Mouse (Mus musculus) left cerebral cortex, adult 2 months (tissue): ENCODE data around the gene Gm17124. TPM values are rescaled to one million over a fixed set of nuclear protein-coding genes. Genes with fewer than 3 reads are reported as not detected.
"Not testable (repeated sequence)": the region's sequence is repeated elsewhere in the genome, so short reads cannot be mapped to it uniquely, and the experiment has no call there.

Experiments
- DNase-seq, 2 experiments: peaks; one replicate each; pipeline ENCODE4 v3.0.0; 2021 to 2022; ENCODE audit warnings: low spot score in 2 of 2, mixed read lengths in 1 of 2; ENCODE audit errors: extremely low spot score in 1 of 2
- H3K27ac ChIP-seq: fragments of 200-600 bp; 2 replicates; pipeline ENCODE4 v1.8.1; 2022
- H3K4me3 ChIP-seq: fragments of 200-600 bp; 2 replicates; pipeline ENCODE4 v1.8.1; 2022
- intact Hi-C: fragments of 180-260 bp; cut with DNase I; formaldehyde crosslinking; loops from one replicate; pipeline ENCODE4 v1.15.1; 2025
- long read RNA-seq, 2 experiments: library from polyadenylated mRNA; stranded (forward); transcript quantifications; one replicate each; pipeline ENCODE4 v2.0.0; 2021; ENCODE audit warnings: borderline mapping rate in 2 of 2
- microRNA-seq, 2 experiments: library from miRNA; unstranded; fragments of <30 nt; microRNA quantifications; one replicate each; pipeline ENCODE4 v1.2.0; 2021
- total RNA-seq, 2 experiments: library from RNA; stranded (reverse); gene quantifications; 2 replicates each; pipeline ENCODE4 v1.2.3; 2021

Gene Gm17124
- not detected for total RNA-seq
- long read RNA-seq, experiment 1, result 0 reads
- long read RNA-seq, experiment 2, result 0 reads

GRCm38 (mm10) chr14:42599782-42600181 is at the start of gene Gm17124:
Gm17124 (minus strand) TSS chr14:42599882.
- H3K27ac ChIP-seq, intact Hi-C loops, DNase-seq, H3K4me3 ChIP-seq: not testable (repeated sequence)

- H3K27ac ChIP-seq, intact Hi-C loops, DNase-seq, H3K4me3 ChIP-seq: not testable (repeated sequence)
Measured at GRCm38 (mm10) chr14:42641817-42642216, 42.1 kb upstream of the Gm17124 start, which contains the start of gene Gm3633. Gm3633 (minus strand) TSS chr14:42641917.

Small RNAs within 50 kb of the gene (microRNA-seq; reads per million reads assigned to microRNA genes)
- gene Gm23620 (0 reads per million in 2 experiments), gene Gm25228 (0 reads per million in 2 experiments)

Other genes starting within 250 kb of the Gm17124 start
- gene Gm8005, start 160.2 kb downstream of the Gm17124 start, total RNA-seq, result not detected
- gene Gm8011, start 136.0 kb downstream of the Gm17124 start, total RNA-seq, result not detected
- not detected for gene Gm8020, start 97.5 kb downstream of the Gm17124 start, total RNA-seq
- gene Gm8024, start 75.6 kb downstream of the Gm17124 start, total RNA-seq, result not detected
- gene Gm3633, start 42.0 kb upstream of the Gm17124 start, total RNA-seq, result not detected
- not detected for gene Gm10378, start 56.1 kb upstream of the Gm17124 start, total RNA-seq
- gene Gm3015, start 168.9 kb upstream of the Gm17124 start, total RNA-seq, result not detected
- gene Gm10377, start 198.1 kb upstream of the Gm17124 start, total RNA-seq, result not detected